Mouse (Mus musculus): ENCODE results near the gene Slc19a3.

GRCm38 (mm10) chr1:83067205-83067604 is 29.0 kb upstream of the Slc19a3 start:
- TF ChIP-seq POLR2A (IDR thresholded peaks at IDR 0.05; ENCODE audit: extremely low read depth, insufficient read depth, low read length) (no peak), CTCF (IDR thresholded peaks at IDR 0.05; ENCODE audit: low read depth, low read length) (no peak)
